Mouse (Mus musculus) monocyte, adult 5-6 weeks (primary cell): Measurements from ENCODE around the gene Inca1. TPM values are rescaled to one million over a fixed set of nuclear protein-coding genes. Genes with fewer than 3 reads are reported as not detected.
A peak's percentile ranks its signal among the peaks of the same experiment; 100 is the strongest.

Experiments used
- ATAC-seq: fragments of 153-309, 156-312 bp; replicated peaks from 2 replicates; pipeline ENCODE4 v1.8.0; 2017; ENCODE audit warnings: mild to moderate bottlenecking; ENCODE audit not compliant: low TSS enrichment, insufficient number of reproducible peaks, severe bottlenecking, poor library complexity, low FRiP score
- total RNA-seq: library from RNA; stranded (forward); fragments of 200-1000, 200-491, 200-594 nt; gene quantifications from 3 replicates; pipeline ENCODE4 v1.2.3, GENCODE M21; 2017

Gene Inca1
- 0.53 TPM in 1 of 3 replicates, not detected in the others for total RNA-seq

DNA sequence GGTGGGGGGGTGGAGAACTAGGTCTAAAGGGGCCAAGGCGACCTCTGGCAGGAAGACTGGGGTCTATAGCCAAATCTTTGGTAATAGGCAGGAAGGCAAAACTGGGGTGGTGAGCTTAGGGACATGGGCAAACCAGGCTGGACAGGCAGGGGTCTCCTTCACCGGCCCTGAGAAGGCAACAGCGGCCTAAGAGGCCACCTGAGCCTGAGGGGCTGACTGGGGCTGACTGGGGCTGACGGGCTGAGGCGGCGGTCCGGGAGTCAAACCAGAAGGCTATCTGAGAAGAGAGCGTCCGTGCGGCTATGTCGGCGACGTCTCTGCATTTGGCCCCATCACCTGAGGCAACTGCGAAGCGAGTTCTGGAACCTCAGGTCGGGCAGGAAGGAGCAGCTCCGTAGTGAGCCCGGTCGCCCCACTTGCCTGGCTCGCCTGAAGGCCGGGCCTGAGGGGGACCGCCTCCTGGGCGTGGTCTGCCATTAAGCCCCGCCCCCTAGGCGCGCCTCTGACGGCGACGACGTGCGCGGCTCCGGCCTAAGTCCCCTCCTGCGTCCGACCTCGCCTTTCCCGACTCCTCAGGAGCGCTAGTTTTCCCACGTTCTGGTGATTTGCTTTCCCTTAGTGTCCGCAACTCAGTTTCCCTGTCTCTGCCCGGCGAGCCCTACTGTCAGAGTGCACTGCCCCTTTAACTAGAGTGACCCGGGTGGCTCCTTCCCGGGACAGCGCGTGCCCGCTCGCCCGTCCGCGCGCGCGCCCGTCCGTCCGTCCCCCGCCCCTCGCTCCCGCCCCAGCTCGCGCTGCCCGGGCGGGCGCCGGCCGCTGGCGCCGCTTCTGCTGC lies at the start of gene Inca1, which contains the start of gene Kif1c:
Gene Inca1, minus strand, starts transcription at position 434 of the 835 bp plus-strand sequence.
Gene Kif1c, plus strand, starts transcription at position 827 of the 835 bp plus-strand sequence.
- peak; percentile 94 for ATAC-seq

GRCm38 (mm10) chr11:70747876-70748545 lies 48.1 kb upstream of the Inca1 start:
- no peak for ATAC-seq

GRCm38 (mm10) chr11:70745636-70746035 lies 45.7 kb upstream of the Inca1 start:
- ATAC-seq, result no peak

DNA sequence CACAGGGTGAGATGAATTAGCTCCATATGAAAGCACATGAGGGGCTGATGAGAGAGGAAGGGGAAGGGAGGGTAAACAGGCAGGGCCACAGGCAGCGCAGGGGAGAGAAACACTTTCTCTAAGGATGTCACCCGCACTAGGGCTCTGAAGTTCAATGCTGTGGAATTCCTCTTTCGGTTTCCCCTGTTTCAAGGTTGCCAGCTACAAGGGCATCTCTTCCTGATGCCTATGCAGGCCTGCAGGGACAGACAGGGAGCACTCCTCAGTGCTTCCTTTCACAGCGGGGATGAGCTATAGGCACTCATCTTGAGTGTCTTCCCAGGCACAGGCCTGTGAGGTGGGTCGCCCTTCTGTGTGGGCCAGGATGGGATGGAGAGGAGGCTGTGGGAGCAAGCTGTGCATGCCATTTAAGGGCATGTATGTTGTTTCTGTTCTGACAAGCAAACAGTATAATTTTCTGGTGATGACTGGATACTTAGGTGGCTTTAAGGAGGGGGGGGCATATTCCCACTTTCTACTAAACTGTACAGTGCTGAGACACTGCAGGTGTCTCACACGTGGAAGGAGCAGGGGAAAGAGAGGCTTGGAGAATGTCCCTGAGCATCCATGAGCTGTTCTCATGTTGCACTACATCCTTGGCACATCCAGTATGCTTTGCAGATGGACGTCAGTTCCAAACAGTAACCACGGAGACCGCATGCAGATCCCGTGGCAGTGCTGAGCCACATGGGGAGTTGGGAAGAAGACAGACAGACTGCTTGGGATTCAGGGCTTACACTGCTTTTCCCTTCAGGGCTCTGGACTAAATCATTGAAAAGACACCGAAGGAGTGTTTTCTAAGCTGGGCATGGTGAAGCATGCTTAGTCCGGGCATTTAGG lies 42.9 kb upstream of the Inca1 start:
- no peak for ATAC-seq

GRCm38 (mm10) chr11:70742117-70742516 lies 42.2 kb upstream of the Inca1 start:
- ATAC-seq, result no peak

- no peak for ATAC-seq
Measured at GRCm38 (mm10) chr11:70741603-70742002, 41.6 kb upstream of the Inca1 start.

DNA sequence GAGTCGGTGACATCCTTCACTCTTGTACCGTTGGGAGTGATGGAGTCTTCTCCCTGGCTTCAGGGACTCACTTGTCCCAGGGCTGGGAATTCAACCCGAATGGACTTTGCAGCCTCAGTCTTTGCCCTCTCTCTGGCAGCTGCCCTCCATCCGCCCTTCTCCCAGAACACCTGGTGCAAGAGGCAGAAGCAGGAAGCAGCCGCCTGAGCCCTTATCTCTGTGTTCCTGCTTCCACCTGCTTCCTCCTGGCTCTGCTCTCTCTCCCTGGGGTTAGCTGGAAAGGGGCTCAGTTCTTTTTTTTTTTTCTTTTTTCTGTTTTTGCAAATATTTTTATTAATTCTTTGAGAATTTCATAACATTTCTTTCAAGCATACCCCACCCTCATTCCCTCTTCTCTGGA lies 37.8 kb upstream of the Inca1 start:
- no peak for ATAC-seq

GRCm38 (mm10) chr11:70733256-70733655 lies 33.3 kb upstream of the Inca1 start:
- no peak for ATAC-seq

- no peak for ATAC-seq
Measured at GRCm38 (mm10) chr11:70731178-70731577, 31.2 kb upstream of the Inca1 start.

DNA sequence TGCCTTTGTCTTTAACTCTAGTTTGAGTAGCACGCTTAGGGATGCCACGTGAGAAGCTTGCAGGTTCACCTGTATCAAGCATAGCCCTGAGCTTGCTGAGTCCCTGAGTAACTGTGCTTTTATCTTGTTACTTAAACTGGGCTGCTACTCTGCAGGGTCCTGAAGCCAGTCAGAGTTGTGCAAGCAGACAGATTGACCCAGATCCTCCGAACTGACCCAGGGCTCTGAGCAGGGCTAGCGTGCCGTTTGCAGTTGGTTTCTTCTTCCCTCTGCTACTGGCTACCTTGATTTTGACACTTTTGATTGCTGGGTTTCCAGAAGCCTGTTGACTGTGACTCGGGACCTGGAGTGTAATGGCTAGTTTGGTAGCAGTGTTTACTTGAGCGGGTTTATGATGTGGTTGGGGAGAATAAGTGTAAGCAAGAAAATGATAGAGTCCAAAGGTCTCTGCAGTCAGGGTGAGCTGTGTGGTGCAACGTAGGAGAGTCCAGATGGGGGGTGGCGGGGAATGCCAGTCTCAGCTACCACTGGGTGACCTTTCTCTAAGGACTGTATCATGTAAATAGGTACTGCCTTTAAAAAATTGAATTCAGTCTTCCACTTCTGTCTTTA lies 30.6 kb upstream of the Inca1 start:
- no peak for ATAC-seq

DNA sequence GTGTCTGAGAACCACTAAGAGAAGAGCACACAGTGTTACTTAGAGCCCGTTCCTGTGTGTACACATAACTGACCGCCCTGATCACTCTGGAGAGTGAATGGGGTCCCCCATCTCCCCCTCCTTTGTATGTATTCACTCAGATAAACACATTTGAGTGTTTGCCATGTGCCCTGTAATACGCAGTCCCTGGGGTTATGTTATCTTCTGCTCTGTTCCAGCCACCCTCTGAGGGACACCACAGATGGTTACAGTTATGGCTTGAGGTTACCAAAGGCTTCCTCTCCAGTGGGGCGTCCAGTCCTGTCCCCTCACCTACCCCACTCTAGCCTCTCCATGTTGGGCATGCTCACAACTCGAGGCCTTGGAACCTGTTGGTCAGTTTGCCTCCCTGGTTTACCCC lies 27.4 kb upstream of the Inca1 start:
- no peak for ATAC-seq

DNA sequence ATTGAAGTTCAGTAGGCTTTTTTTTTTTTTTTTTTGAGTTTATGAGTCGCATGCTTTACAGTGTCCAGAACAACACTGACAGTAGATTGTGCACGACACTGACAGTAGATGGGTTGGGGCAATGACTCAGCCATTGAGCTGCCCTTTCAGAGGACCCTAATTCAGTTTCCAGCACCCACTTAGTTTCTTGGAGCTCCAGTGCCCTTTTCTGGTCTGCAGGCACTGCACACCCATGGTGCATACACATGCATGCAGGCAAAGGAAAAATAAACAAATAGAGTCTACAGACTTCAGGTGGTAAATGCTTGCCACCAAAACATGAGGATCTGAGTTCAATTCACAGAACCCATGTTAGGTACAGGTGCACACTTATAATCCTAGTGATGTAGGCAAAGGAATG lies 26.6 kb upstream of the Inca1 start:
- ATAC-seq, result no peak

DNA sequence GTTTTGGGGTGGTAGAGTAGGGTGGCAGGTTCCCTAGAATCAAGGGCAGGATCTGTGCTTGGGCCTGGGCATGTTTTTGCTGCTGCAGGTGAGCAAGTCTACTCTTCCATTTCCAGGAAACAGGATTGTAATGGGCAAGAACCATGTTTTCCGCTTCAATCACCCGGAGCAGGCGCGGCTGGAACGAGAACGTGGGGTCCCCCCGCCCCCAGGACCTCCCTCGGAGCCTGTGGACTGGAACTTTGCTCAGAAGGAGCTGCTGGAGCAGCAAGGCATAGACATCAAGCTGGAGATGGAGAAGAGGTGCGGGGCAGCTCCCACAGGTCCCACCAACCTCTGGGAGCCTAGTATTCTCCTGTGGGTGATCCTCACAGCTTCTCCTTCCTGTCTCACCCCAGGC lies 24.8 kb upstream of the Inca1 start:
- ATAC-seq, result no peak

DNA sequence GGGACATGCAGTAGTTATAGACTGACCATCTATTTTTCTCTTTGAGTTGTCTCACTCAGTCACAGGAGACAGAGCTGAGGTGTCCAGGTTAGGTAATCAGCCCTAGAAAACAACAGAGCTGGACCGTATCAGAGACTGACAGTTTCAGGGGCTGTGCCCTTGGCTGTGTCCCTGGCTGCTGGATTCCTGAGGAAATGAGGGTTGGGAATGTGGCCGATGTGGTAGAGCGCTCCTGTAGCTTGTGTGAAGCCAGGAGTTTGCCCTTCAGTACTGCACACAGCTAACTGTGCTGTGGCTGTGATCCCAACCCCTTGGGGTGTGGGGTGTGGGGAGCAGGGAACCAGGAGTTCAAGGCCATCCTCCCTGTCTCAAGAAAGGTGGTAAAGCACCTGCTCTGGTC lies 21.1 kb upstream of the Inca1 start:
- no peak for ATAC-seq

DNA sequence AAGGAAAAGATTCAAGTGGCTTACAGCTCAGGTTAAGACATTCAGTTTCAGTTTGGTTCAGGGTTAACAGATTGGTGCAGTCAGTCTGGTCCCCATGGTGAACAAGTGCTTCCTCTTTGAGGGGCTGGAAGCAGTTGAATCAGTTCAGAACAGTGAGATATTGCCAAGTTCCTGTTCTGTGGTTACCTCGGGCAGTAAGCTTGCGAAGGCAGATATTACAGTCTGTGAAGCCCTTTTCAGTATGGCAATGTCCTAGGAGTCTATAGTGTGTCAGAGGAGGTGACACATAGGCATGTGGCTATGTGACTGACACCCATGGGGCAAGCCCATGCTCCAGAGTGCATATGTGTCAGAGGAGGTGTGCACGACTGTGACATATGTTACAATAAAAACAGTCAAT lies 20.6 kb upstream of the Inca1 start:
- peak; percentile 92 for ATAC-seq

DNA sequence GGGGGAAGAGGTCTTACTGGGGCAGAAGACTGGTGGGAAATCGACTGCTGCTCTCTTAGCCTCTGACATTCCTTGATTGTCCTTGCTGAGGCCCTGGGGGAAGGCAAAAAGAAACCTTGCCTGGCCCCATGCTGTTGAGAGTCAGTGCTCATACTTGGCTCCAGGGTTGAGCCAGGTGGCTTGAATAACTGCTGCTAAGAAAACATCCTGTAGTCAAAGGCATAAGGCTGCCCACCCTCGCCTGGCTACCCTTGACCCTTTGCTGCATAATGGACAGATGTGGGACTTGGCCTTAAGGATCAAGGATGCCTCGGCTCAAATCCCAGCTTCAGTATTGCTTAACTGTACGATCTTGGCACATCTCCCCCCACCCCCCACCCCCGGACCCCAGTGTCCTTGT lies 18.5 kb upstream of the Inca1 start:
- no peak for ATAC-seq

DNA sequence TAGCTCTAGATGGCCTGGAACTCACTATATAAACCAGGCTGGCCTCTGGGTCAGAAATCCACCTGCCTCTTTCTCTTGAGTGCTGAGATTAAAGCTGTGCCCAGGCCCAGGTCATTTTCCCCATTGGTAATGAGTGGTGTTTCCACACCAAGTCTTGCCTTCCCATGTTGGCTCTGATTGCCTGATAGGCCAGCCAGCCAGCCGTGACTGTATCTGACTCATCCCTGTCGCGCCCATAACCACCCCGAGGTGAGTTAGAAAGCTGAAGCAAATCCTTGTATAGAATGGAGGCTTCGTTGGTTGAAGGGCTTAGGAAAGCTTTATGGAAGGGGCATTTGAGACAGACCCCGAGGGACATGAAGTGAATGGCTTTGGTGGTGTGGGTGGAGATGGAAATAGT lies 15.9 kb upstream of the Inca1 start:
- ATAC-seq, result no peak

GRCm38 (mm10) chr11:70713222-70713621 lies 13.3 kb upstream of the Inca1 start:
- no peak for ATAC-seq

DNA sequence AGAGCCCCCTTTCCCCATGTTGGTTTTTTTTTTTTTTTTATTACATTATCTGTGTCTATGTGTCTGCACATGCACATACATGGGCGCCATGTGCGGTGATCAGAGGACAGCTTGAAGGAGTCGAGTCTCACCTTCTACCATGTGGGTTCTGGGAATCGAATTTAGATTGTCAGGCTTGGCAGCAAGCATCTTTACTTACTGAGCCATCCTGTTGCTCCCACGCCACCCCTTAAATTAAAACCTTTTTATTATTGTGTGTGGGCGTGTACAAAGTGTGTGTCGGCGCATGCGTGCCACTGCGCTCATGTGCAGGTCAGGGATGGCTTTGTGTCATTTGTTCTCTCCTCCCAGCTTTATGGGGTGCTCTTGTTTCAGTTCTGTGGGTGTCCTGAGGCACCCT lies 11.1 kb upstream of the Inca1 start:
- no peak for ATAC-seq
